ENCODE assay signal across 19 mouse cellular contexts in genomic region chr7:125487126-125487525, GRCm38 (mm10). TPM values are rescaled to one million over a fixed set of nuclear protein-coding genes. Genes with fewer than 3 reads are reported as not detected.
A peak's percentile ranks its signal among the peaks of the same experiment; 100 is the strongest.
DNase-seq lines count a peak whose midpoint lies in the region; ATAC-seq lines count a peak whose summit lies in the region.
"Had no signal": no experiment of that assay in that cellular context is flagged by ENCODE, and none has a peak within 500 bp of the region (broad histone marks: within the 10 kb centered on the region; RNA-seq: fewer than 3 reads in every experiment).

No protein-coding gene starts in this region.

- intact Hi-C loops in heart, postnatal 14 days (cut with DNase I), result no loop called here

- H3K9ac ChIP-seq in liver, embryonic 15.5 days, result no peak overlapping the region
- H3K9ac ChIP-seq: embryonic facial prominence, embryonic 15.5 days; forebrain, embryonic 12.5 days; heart, embryonic 13.5 days; limb, embryonic 15.5 days had no signal

- no peak overlapping the region for H3K4me3 ChIP-seq in liver, embryonic 15.5 days (replicated peaks)
- H3K4me3 ChIP-seq: embryonic facial prominence, embryonic 15.5 days; forebrain, embryonic 12.5 days; heart, embryonic 13.5 days; limb, embryonic 15.5 days; myocyte had no signal

- no peaks in the 10 kb centered on the region for H3K9me3 ChIP-seq in liver, embryonic 15.5 days (replicated peaks)
- H3K9me3 ChIP-seq: embryonic facial prominence, embryonic 15.5 days; forebrain, embryonic 12.5 days; heart, embryonic 13.5 days; limb, embryonic 15.5 days had no signal

- peak; percentile 20 for DNase-seq in lung, postnatal 25 days (ENCODE audit: low spot score)
- no peak for DNase-seq in lung, postnatal 36 days
- peak; percentile 55 to 63 for DNase-seq in thymus, postnatal 36 days
- DNase-seq in heart, postnatal 14 days, result no peak
- DNase-seq in testis, postnatal 14 days (ENCODE audit: low spot score), result no peak
- DNase-seq: adrenal gland, adult 8-10 months; cerebellum, adult 8-10 months; kidney, postnatal 14 days; layer of hippocampus, adult 9-11 months; lung, postnatal 14 days had no signal

- H3K4me2 ChIP-seq in liver, embryonic 15.5 days, result peak overlapping the region; percentile 45
- H3K4me2 ChIP-seq: embryonic facial prominence, embryonic 15.5 days; forebrain, embryonic 12.5 days; heart, embryonic 13.5 days; limb, embryonic 15.5 days; midbrain, embryonic 11.5 days had no signal

- peak overlapping the region; percentile 55; the same call in 1 of the 2 replicates for H3K27ac ChIP-seq in liver, embryonic 15.5 days (replicated peaks)
- H3K27ac ChIP-seq: embryonic facial prominence, embryonic 15.5 days; forebrain, embryonic 12.5 days; heart, embryonic 13.5 days; limb, embryonic 15.5 days had no signal

- H3K36me3 ChIP-seq in liver, embryonic 15.5 days (replicated peaks), result peaks cover 38% of the 10 kb centered on the region

- H3K27me3 ChIP-seq in liver, embryonic 15.5 days, result no peaks in the 10 kb centered on the region
- H3K27me3 ChIP-seq: embryonic facial prominence, embryonic 15.5 days; forebrain, embryonic 12.5 days; heart, embryonic 13.5 days; limb, embryonic 15.5 days had no signal

- 51% methylated on average over 10 of the region's 10 CpGs for WGBS in liver, embryonic 15.5 days (ENCODE audit: insufficient replicate concordance)

- peak; percentile 12 for ATAC-seq in inflammation-experienced regulatory T-cells, adult 6 months
- ATAC-seq in liver, embryonic 15.5 days (ENCODE audit: insufficient read depth), result no peak
- ATAC-seq in erythroid progenitor cell, adult 5-6 weeks (replicated peaks; ENCODE audit: low FRiP score, poor library complexity, severe bottlenecking), result no peak

- peaks cover 80% of the 10 kb centered on the region for H3K4me1 ChIP-seq in liver, embryonic 15.5 days (replicated peaks)

RNA-seq across cellular contexts. Expression of gene Nsmce1, which starts 4.3 kb away (rescaled TPM):
- 100 to 1,000 TPM in 1 of 3 experiments, 10 to 100 TPM in 2; 87.0 to 103 (median 99.4) TPM for polyA plus RNA-seq in inflammation-experienced regulatory T-cells, adult 6 months (2017; shearing (Covaris generic))
- polyA plus RNA-seq in liver, embryonic 15.5 days (2015; fragmentation: Nextera tagmentation; extraction: Ambion mirVana), result 73.8 and 75.2 TPM in 2 replicates
- total RNA-seq in erythroid progenitor cell, adult 5-6 weeks (2015; ENCODE audit: low replicate concordance), result 36.9 and 58.7 TPM in 2 replicates
- total RNA-seq in erythroid progenitor cell, adult 5-6 weeks (2017; ENCODE audit: low replicate concordance), result 51.3 and 53.6 TPM in 2 replicates
- total RNA-seq in heart, postnatal 14 days (2021), result 10 to 100 TPM; 28.7 to 36.2 TPM

RNA-seq across cellular contexts. Expression of gene Kdm8, which starts 42.6 kb away (rescaled TPM):
- polyA plus RNA-seq in inflammation-experienced regulatory T-cells, adult 6 months (2017; shearing (Covaris generic)), result 1 to 10 TPM; 2.4 to 7.3 (median 4.5) TPM
- polyA plus RNA-seq in liver, embryonic 15.5 days (2015; fragmentation: Nextera tagmentation; extraction: Ambion mirVana), result 6.3 and 6.5 TPM in 2 replicates
- 1.3 and 2.2 TPM in 2 replicates for total RNA-seq in erythroid progenitor cell, adult 5-6 weeks (2015; ENCODE audit: low replicate concordance)
- 1.3 and 3.9 TPM in 2 replicates for total RNA-seq in erythroid progenitor cell, adult 5-6 weeks (2017; ENCODE audit: low replicate concordance)
- 1 to 10 TPM; 3.1 to 4.1 TPM for total RNA-seq in heart, postnatal 14 days (2021)

Comparison
In these comparisons a context has a peak if more than half of its experiments do, and no peak if none do; other contexts are left out.
1. DNase-seq: peak in lung, postnatal 25 days (single experiment) and thymus, postnatal 36 days (2 of 2); none in lung, postnatal 36 days (single experiment), heart, postnatal 14 days (0 of 2) and testis, postnatal 14 days (single experiment).